ENCODE assay signal across 8 mouse cellular contexts in the genomic region with DNA sequence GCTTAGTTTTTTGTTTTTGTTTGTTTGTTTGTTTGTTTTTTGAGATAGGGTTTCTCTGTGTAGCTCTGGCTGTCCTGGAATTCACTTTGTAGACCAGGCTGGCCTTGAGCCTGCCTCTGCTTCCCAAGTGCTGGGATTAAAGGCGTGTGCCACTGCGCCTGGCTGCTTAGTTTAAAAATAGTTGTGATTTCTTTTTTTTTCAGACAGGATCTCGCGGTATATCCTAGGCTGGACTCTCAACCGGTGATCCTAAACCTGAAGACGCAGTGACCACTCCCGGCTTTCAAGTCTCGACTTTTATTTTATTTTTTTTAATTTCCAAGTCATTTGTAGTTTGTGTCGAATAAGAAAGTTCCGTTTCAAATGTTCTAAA. TPM values are rescaled to one million over a fixed set of nuclear protein-coding genes. Genes with fewer than 3 reads are reported as not detected.
DNase-seq lines count a peak whose midpoint lies in the region; ATAC-seq and TF ChIP-seq lines count a peak whose summit lies in the region.

No protein-coding gene starts in this region.

- no peaks in the 10 kb centered on the region for H3K9me3 ChIP-seq in heart, embryonic 11.5 days (replicated peaks; ENCODE audit: control insufficient read depth, low read length)
- H3K9me3 ChIP-seq in MEL (replicated peaks; ENCODE audit: insufficient read depth, low read length), result no peaks in the 10 kb centered on the region
- H3K9me3 ChIP-seq in forebrain, embryonic 14.5 days (replicated peaks; ENCODE audit: control insufficient read depth, low read length), result no peaks in the 10 kb centered on the region
- no peaks in the 10 kb centered on the region for H3K9me3 ChIP-seq in limb, embryonic 13.5 days
- H3K9me3 ChIP-seq in neural tube, embryonic 14.5 days (ENCODE audit: control insufficient read depth, low read length), result no peaks in the 10 kb centered on the region

- H3K36me3 ChIP-seq in heart, embryonic 11.5 days (ENCODE audit: control insufficient read depth, insufficient read depth, low read length), result no peaks in the 10 kb centered on the region
- H3K36me3 ChIP-seq in MEL (ENCODE audit: control insufficient read depth in 1 of 2, insufficient read depth in 2 of 2, low read length in 2 of 2), result peaks cover 0 to 4% of the 10 kb centered on the region in 2 experiments; a peak in 1 of 4 replicates
- H3K36me3 ChIP-seq in forebrain, embryonic 14.5 days (ENCODE audit: control insufficient read depth, insufficient read depth, low read length), result no peaks in the 10 kb centered on the region
- H3K36me3 ChIP-seq in limb, embryonic 13.5 days, result no peaks in the 10 kb centered on the region
- H3K36me3 ChIP-seq in neural tube, embryonic 14.5 days (ENCODE audit: control insufficient read depth, insufficient read depth, low read length), result no peaks in the 10 kb centered on the region

- H3K27ac ChIP-seq in heart, embryonic 11.5 days (ENCODE audit: low read depth, low read length), result peak overlapping the region; percentile 35; the same call in 1 of the 2 replicates
- peak overlapping the region; percentile 63 for H3K27ac ChIP-seq in MEL (ENCODE audit: control insufficient read depth, low read depth, low read length)
- H3K27ac ChIP-seq in forebrain, embryonic 14.5 days (ENCODE audit: low read depth, low read length), result no peak overlapping the region
- H3K27ac ChIP-seq in limb, embryonic 13.5 days, result no peak overlapping the region
- no peak overlapping the region for H3K27ac ChIP-seq in neural tube, embryonic 14.5 days (ENCODE audit: low read depth, low read length)

- no peak for TF ChIP-seq EP300 in MEL (IDR thresholded peaks at IDR 0.05; ENCODE audit: low read depth in 1 of 2, low read length in 2 of 2)

- no peak for TF ChIP-seq RAD21 in MEL (IDR thresholded peaks at IDR 0.05; ENCODE audit: low read depth, low read length)

- H3K4me2 ChIP-seq in heart, embryonic 11.5 days, result peak overlapping the region; percentile 32
- peak overlapping the region; percentile 46 for H3K4me2 ChIP-seq in forebrain, embryonic 14.5 days (ENCODE audit: low read length)
- peak overlapping the region; percentile 55; the same call in 1 of the 2 replicates for H3K4me2 ChIP-seq in limb, embryonic 13.5 days (replicated peaks)
- peak overlapping the region; percentile 8; the same call in 1 of the 2 replicates for H3K4me2 ChIP-seq in neural tube, embryonic 14.5 days (ENCODE audit: low read depth, low read length)

- TF ChIP-seq CTCF in MEL (IDR thresholded peaks at IDR 0.05 in 2 of 3, conservative IDR thresholded peaks at IDR 0.05 in 1 of 3; ENCODE audit: control insufficient read depth in 1 of 3, insufficient read depth in 1 of 3, low read depth in 2 of 3, low read length in 3 of 3, poor library complexity in 1 of 3, severe bottlenecking in 1 of 3), result no peak

- DNase-seq in heart, adult 18-20 months, result no peak
- no peak for DNase-seq in MEL (ENCODE audit: low read depth, low spot score)
- no peak for DNase-seq in forebrain, embryonic 14.5 days (ENCODE audit: low spot score)
- DNase-seq in retina, embryonic 14.5 days (ENCODE audit: low spot score), result no peak
- no peak for DNase-seq in thymus, postnatal 14 days

- TF ChIP-seq POLR2A in MEL (IDR thresholded peaks at IDR 0.05; ENCODE audit: control insufficient read depth in 1 of 2, insufficient read depth in 1 of 2, low read depth in 1 of 2, low read length in 2 of 2, poor library complexity in 1 of 2), result no peak

- no peaks in the 10 kb centered on the region for H3K79me2 ChIP-seq in MEL (ENCODE audit: control insufficient read depth, insufficient read depth, low read length, poor library complexity)

- 9% methylated on average over 10 of the region's 10 CpGs for WGBS in heart, embryonic 11.5 days (ENCODE audit: insufficient replicate concordance)
- WGBS in forebrain, embryonic 14.5 days, result 26% methylated on average over 10 of the region's 10 CpGs
- WGBS in limb, embryonic 13.5 days, result 20% methylated on average over 10 of the region's 10 CpGs
- WGBS in neural tube, embryonic 14.5 days, result 12% methylated on average over 10 of the region's 10 CpGs

- H3K4me1 ChIP-seq in heart, embryonic 11.5 days (ENCODE audit: control insufficient read depth, insufficient read depth, low read length), result no peaks in the 10 kb centered on the region
- no peaks in the 10 kb centered on the region for H3K4me1 ChIP-seq in MEL (ENCODE audit: control insufficient read depth in 1 of 2, insufficient read depth in 2 of 2, low read length in 2 of 2)
- no peaks in the 10 kb centered on the region for H3K4me1 ChIP-seq in forebrain, embryonic 14.5 days (ENCODE audit: control insufficient read depth, insufficient read depth, low read length)
- no peaks in the 10 kb centered on the region for H3K4me1 ChIP-seq in limb, embryonic 13.5 days
- H3K4me1 ChIP-seq in neural tube, embryonic 14.5 days (ENCODE audit: control insufficient read depth, insufficient read depth, low read length), result no peaks in the 10 kb centered on the region

- peak overlapping the region; percentile 41 for H3K4me3 ChIP-seq in heart, embryonic 11.5 days (ENCODE audit: low read depth, low read length)
- peak overlapping the region; percentile 63 to 79 for H3K4me3 ChIP-seq in MEL (ENCODE audit: control insufficient read depth in 1 of 2, insufficient read depth in 1 of 2, low read depth in 2 of 2, low read length in 2 of 2)
- H3K4me3 ChIP-seq in forebrain, embryonic 14.5 days (ENCODE audit: low read depth, low read length), result peak overlapping the region; percentile 48
- H3K4me3 ChIP-seq in limb, embryonic 13.5 days, result peak overlapping the region; percentile 48
- peak overlapping the region; percentile 44 for H3K4me3 ChIP-seq in neural tube, embryonic 14.5 days (ENCODE audit: low read depth, low read length)

- no peak overlapping the region for H3K9ac ChIP-seq in heart, embryonic 11.5 days (ENCODE audit: low read depth, low read length)
- peak overlapping the region; percentile 64 for H3K9ac ChIP-seq in MEL (ENCODE audit: control insufficient read depth, low read depth, low read length, poor library complexity, severe bottlenecking)
- no peak overlapping the region for H3K9ac ChIP-seq in forebrain, embryonic 14.5 days (ENCODE audit: low read length)
- no peak overlapping the region for H3K9ac ChIP-seq in limb, embryonic 13.5 days
- no peak overlapping the region for H3K9ac ChIP-seq in neural tube, embryonic 14.5 days (replicated peaks; ENCODE audit: low read depth, low read length)

- H3K27me3 ChIP-seq in heart, embryonic 11.5 days (ENCODE audit: control insufficient read depth, insufficient read depth, low read length), result no peaks in the 10 kb centered on the region
- H3K27me3 ChIP-seq in MEL (ENCODE audit: control insufficient read depth in 1 of 2, insufficient read depth in 2 of 2, low read length in 2 of 2), result no peaks in the 10 kb centered on the region
- no peaks in the 10 kb centered on the region for H3K27me3 ChIP-seq in forebrain, embryonic 14.5 days (replicated peaks; ENCODE audit: control insufficient read depth, insufficient read depth, low read length)
- H3K27me3 ChIP-seq in limb, embryonic 13.5 days, result no peaks in the 10 kb centered on the region
- no peaks in the 10 kb centered on the region for H3K27me3 ChIP-seq in neural tube, embryonic 14.5 days (ENCODE audit: control insufficient read depth, insufficient read depth, low read length)

- ATAC-seq in heart, embryonic 11.5 days (replicated peaks; ENCODE audit: insufficient number of reproducible peaks, low FRiP score, low TSS enrichment), result peak; percentile 39; the same call in 1 of the 2 replicates
- ATAC-seq in forebrain, embryonic 14.5 days, result peak; percentile 40
- peak; percentile 75 for ATAC-seq in limb, embryonic 13.5 days (ENCODE audit: low FRiP score, low read depth)
- ATAC-seq in neural tube, embryonic 14.5 days (ENCODE audit: low read depth), result peak; percentile 64; the same call in 1 of the 2 replicates

TF ChIP-seq in MEL, 35 proteins besides CTCF, POLR2A, EP300 and RAD21:
- TF ChIP-seq CHD2 (IDR thresholded peaks at IDR 0.05; ENCODE audit: low read length) (peak; percentile 42; the same call in 1 of the 2 replicates), ZKSCAN1 (IDR thresholded peaks at IDR 0.05; ENCODE audit: low read depth, low read length) (no peak)

RNA-seq across cellular contexts. Expression of a gene that starts 16.9 kb away (rescaled TPM):
- polyA plus RNA-seq in heart, embryonic 11.5 days (2014; fragmentation: Nextera tagmentation; extraction: Ambion mirVana), result 137 and 160 TPM in 2 replicates
- total RNA-seq in heart, adult 18-20 months (2021), result 100 to 1,000 TPM; 120 to 134 TPM
- total RNA-seq in MEL (2012; rRNA removed), result 20.6 and 23.1 TPM in 2 replicates
- 10 to 100 TPM; 28.9 to 80.5 TPM for polyA plus RNA-seq in MEL (2012; ENCODE audit: insufficient read depth in 1 of 2, insufficient read length in 2 of 2, low read depth in 1 of 2, low replicate concordance in 2 of 2, missing spikeins in 1 of 2)
- 65.7 and 68.6 TPM in 2 replicates for polyA plus RNA-seq in forebrain, embryonic 14.5 days (2014; fragmentation: Nextera tagmentation; extraction: Ambion mirVana)
- 109 and 115 TPM in 2 replicates for polyA plus RNA-seq in limb, embryonic 13.5 days (2015; fragmentation: Nextera tagmentation; extraction: Ambion mirVana)
- 61.4 and 87.3 TPM in 2 replicates for polyA plus RNA-seq in neural tube, embryonic 14.5 days (2014; fragmentation: Nextera tagmentation; extraction: Ambion mirVana)

Comparison
In these comparisons a context has a peak if more than half of its experiments do, and no peak if none do; other contexts are left out.
1. H3K27ac ChIP-seq: peak in heart, embryonic 11.5 days (single experiment) and MEL (single experiment); none in forebrain, embryonic 14.5 days (single experiment), limb, embryonic 13.5 days (single experiment) and neural tube, embryonic 14.5 days (single experiment).
2. Peak in every context shown above with its lines, with median percentiles within 50 percentile points of each other: ATAC-seq, H3K4me2 ChIP-seq and H3K4me3 ChIP-seq.